Mouse (Mus musculus): ENCODE data around the gene Zfp51.
"Not testable (repeated sequence)": the region's sequence is repeated elsewhere in the genome, so short reads cannot be mapped to it uniquely, and the experiment has no call there.

Zfp51 gene

DNA sequence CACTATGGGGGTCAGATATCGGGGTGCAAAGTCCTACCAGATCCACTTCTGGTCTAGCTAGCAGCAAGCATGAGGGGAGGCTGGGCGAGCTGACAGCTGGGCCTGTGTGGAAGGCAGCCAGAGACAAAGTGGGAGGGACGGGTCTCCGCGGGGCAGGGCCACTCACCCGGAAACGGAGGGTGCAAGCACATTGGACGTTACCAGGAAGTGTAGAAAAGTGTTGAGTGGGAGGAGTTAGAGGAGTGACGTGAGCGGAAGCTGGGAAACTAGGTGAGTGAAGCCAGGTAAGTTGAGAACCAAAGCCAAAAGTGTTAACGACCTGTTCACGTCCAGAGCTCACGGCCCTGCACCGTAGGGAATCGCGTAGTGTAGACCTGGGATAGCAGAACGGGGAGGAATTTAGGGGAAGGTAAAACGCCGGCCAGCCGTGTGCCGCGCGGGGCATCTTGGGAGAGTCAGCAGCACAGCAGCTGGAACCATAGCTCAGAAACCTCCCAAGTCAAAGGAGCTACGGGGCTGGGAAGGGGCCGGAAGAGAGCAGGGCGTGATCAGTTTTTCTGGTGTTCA lies at the start of gene Zfp51:
TSS of gene Zfp51 (plus strand) at position 237 of the 567 bp plus-strand sequence.
- peak; percentile 95 for DNase-seq (ENCODE audit: low read depth, low spot score)

DNA sequence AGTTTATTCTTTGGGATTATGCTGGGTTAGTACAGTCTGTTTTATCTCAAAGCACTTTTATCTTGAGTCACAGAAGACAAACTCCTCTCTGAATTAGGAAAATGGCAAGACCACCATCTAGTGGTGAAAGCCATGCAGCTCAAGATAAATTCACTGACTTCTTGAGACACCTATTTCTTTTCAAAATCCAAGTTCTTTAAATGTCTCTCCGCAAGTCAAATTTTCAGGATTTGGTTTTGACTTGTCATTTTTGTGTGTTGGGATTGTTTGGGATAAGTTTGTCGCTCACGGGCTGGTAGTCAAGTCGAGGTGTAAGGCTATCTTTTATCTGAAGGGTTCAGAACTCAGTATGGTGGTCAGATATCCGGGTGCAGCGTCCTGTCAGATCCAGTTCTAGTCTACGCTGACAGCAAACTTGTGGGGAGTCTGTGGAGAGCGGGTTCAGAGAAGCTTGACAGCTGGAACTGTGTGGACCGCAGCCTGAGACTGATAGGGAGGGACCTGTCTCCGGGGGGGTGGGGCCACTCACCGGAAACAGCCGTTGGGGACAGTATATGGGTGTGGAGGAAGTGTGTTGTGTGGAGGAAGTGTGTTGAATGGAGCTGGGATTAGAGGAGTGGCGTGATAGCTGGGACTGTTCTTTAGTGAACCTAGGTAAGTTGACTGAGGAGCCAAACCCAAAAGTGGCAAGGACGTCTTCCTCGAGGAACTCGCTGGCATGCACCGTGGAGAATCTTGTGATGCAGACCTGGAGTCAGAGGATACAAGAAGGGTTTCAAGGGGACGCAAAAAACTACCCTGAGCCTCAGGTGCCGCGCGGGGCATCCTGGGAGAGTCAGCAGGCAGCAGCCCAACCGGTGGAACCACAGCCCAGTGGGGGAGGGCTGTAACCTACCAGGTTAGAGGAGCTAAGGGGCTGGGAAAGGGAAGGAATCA lies 27.2 kb upstream of the Zfp51 start, which contains the start of gene Zfp54:
TSS of gene Zfp54 (plus strand) at position 564 of the 936 bp plus-strand sequence.
- DNase-seq (ENCODE audit: low read depth, low spot score) = peak; percentile 74

DNA sequence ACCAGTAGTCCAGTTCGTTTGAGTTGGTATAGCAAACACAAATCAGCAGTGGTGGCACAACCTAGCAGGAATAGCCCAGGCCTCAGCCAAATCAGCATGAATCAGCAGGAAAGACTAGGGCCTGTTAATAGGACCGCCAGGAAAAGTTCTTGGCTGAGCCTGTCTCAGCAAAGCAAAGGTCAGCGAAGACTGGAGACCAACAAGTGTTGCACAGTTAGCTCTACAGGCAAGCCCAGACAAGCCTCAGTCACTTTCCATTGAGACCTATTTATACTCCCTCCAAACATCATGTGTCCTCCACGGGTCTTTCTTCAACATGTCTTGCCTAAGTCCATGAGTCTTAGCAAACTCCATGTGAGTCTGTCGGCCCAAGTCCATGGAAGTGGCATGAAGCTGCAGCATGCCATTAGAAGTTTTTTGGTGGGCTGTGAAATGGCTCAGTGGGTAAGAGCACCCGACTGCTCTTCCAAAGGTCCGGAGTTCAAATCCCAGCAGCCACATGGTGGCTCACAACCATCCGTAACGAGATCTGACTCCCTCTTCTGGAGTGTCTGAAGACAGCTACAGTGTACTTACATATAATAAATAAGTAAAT lies 11.3 kb upstream of the Zfp51 start:
- peak; percentile 20 for DNase-seq (ENCODE audit: low read depth, low spot score)

DNA sequence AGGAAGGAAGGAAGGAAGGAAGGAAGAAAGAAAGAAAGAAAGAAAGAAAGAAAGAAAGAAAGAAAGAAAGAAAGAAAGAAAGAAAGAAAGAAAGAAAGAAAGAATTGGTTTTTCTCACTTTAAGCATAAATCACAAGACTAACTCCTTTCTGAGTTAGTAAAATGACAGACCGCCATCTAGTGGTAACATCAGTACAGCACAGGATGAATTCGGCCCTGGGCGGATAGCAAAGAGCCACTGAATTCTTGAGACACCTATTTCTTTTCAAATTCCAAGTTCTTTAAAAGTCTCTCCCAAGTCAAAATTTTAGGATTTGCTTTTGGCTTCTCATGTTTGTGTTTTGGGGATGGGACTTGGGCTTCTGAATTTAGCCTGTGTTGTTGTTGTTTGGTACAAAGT lies 505 bp upstream of the Zfp51 start:
- DNase-seq (ENCODE audit: low read depth, low spot score) = peak; percentile 82

- no peak for DNase-seq (ENCODE audit: low read depth, low spot score)
These were observed 13.4 kb downstream of the Zfp51 start for GRCm38 (mm10) chr17:21463550-21463949.

GRCm38 (mm10) chr17:21472032-21472652 lies 22.0 kb downstream of the Zfp51 start:
- DNase-seq (ENCODE audit: low read depth, low spot score) = no peak

GRCm38 (mm10) chr17:21472653-21473307 lies 22.6 kb downstream of the Zfp51 start:
- DNase-seq (ENCODE audit: low read depth, low spot score) = no peak

GRCm38 (mm10) chr17:21473362-21474190 lies 23.4 kb downstream of the Zfp51 start:
- peak; percentile 63 for DNase-seq (ENCODE audit: low read depth, low spot score)

DNA sequence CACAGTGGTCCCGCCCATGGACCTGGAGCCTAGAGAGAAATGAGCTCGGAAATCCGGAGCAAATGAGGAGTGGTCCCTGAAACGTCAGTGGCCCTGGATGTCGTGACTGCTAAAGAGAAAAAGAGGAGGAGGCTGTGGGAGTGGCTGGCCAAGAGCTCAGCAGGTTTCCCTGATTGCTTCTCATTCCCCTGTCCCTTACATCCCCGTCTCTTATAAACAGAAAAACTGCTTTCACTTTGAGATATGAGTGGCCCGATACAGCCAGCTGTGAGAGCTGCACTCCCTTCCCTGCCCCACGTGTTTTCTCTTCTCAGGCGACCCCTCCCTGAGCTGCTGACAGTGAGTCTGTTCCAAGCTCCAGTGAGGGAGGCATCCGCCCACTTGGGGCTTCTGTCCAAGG lies 24.6 kb downstream of the Zfp51 start:
- not testable (repeated sequence) for DNase-seq (ENCODE audit: low read depth, low spot score)

GRCm38 (mm10) chr17:21475290-21475689 lies 25.1 kb downstream of the Zfp51 start:
- DNase-seq (ENCODE audit: low read depth, low spot score) = not testable (repeated sequence)

DNA sequence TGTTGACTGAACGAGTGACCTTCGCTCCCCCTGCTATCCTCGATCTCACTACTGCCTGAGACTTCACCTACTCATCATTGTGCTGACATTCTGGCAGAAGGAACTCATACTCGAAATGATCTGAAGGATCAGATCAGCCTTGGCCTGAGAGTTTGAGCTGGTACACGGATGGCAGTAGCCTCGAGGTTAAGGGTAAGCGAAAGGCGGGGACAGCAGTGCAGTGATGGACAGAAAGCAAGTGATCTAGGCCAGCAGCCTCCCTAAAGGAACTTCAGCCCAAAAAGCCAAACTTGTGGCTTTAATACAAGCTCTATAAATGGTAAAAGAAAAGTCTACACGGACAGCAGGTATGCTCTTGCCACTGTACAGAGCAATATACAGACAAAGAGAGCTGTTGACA lies 26.2 kb downstream of the Zfp51 start:
- not testable (repeated sequence) for DNase-seq (ENCODE audit: low read depth, low spot score)

- DNase-seq (ENCODE audit: low read depth, low spot score) = not testable (repeated sequence)
These were observed 28.1 kb downstream of the Zfp51 start for GRCm38 (mm10) chr17:21478103-21478777.

- DNase-seq (ENCODE audit: low read depth, low spot score) = peak; percentile 94
These were observed 38.8 kb downstream of the Zfp51 start, which contains the start of gene Zfp53 for GRCm38 (mm10) chr17:21488760-21489499. Gene Zfp53, plus strand, starts transcription at chr17:21488998.

DNA sequence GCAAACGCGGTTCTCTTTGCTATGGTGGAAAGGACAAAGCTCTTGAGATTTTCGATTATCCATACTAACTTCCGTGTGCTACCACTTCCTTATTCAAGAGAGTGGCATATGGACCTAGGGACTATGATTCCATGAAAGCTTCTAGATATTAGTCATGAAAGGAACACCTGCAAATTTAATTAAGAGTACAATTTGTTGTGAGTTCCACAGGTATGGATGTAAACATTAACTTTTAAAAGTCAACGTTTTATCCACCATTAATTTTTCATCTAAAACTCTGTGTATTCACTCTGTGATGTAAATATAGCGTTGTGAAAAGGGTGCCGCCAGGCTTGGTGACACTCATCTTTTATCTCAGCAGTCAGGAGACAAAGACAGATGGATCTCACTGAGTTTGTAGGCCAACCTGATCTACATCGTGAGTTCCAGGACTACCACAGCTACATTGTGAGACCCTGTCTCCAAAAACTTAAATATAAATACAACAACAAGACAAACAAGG lies 39.4 kb downstream of the Zfp51 start:
- no peak for DNase-seq (ENCODE audit: low read depth, low spot score)

- no peak for DNase-seq (ENCODE audit: low read depth, low spot score)
These were observed 51.2 kb downstream of the Zfp51 start for GRCm38 (mm10) chr17:21501365-21501764.

DNA sequence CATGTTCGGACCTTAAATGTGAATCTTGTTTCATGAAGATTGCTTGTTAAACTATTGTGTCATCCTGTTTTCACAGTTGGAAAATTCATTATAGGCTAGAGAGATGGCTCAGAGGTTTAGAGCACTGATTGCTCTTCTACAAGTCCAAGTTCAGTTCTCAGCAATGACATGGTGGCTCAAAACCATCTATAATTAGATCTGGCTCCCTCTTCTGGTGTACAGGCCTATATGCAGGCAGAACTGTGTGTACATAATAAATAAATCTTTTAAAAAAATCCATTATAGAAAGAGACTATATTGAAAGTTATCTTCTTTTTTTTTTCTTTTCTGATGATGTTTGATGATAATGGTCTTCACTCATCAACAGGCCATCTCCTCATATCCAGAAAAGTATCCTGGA lies 54.4 kb downstream of the Zfp51 start:
- peak; percentile 23 for DNase-seq (ENCODE audit: low read depth, low spot score)

- no peak for DNase-seq (ENCODE audit: low read depth, low spot score)
These were observed 56.1 kb downstream of the Zfp51 start for GRCm38 (mm10) chr17:21506258-21506657.

- DNase-seq (ENCODE audit: low read depth, low spot score) = no peak
These were observed 59.6 kb downstream of the Zfp51 start for GRCm38 (mm10) chr17:21509756-21510155.
